Mouse (Mus musculus): ENCODE data around the gene Gm15737.

The Gm15737 gene

GRCm38 (mm10) chr6:92876121-92876520, 7.0 kb downstream of the Gm15737 start:
- DNase-seq, result no peak

GRCm38 (mm10) chr6:92877236-92877635, 8.1 kb downstream of the Gm15737 start:
- DNase-seq, result no peak

- DNase-seq, result no peak
Measured at GRCm38 (mm10) chr6:92878771-92879170, 9.6 kb downstream of the Gm15737 start.

- DNase-seq, result no peak
Measured at GRCm38 (mm10) chr6:92879700-92880265, 10.6 kb downstream of the Gm15737 start.

- DNase-seq, result no peak
Measured at GRCm38 (mm10) chr6:92882446-92882845, 13.3 kb downstream of the Gm15737 start.

- DNase-seq, result no peak
Measured at GRCm38 (mm10) chr6:92883131-92883900, 14.2 kb downstream of the Gm15737 start.

GRCm38 (mm10) chr6:92891535-92891934, 22.4 kb downstream of the Gm15737 start:
- DNase-seq, result no peak

GRCm38 (mm10) chr6:92904037-92904436, 34.9 kb downstream of the Gm15737 start:
- DNase-seq, result no peak

GRCm38 (mm10) chr6:92904491-92904890, 35.3 kb downstream of the Gm15737 start:
- DNase-seq, result no peak

GRCm38 (mm10) chr6:92905922-92906321, 36.8 kb downstream of the Gm15737 start:
- DNase-seq, result no peak

GRCm38 (mm10) chr6:92909361-92909760, 40.2 kb downstream of the Gm15737 start:
- no peak for DNase-seq

GRCm38 (mm10) chr6:92910611-92911010, 41.5 kb downstream of the Gm15737 start:
- DNase-seq, result no peak

- DNase-seq, result no peak
Measured at GRCm38 (mm10) chr6:92920938-92921689, 52.0 kb downstream of the Gm15737 start.

- DNase-seq, result no peak
Measured at GRCm38 (mm10) chr6:92921843-92922242, 52.7 kb downstream of the Gm15737 start.

GRCm38 (mm10) chr6:92924536-92924935, 55.4 kb downstream of the Gm15737 start:
- no peak for DNase-seq

- DNase-seq, result no peak
Measured at GRCm38 (mm10) chr6:92928261-92928660, 59.1 kb downstream of the Gm15737 start.

All from right cerebral cortex, postnatal 4 days (tissue).